Mouse (Mus musculus) hindbrain, embryonic 14.5 days (tissue): ENCODE measurements around the gene Agbl1. TPM values are rescaled to one million over a fixed set of nuclear protein-coding genes. Genes with fewer than 3 reads are reported as not detected.

Experiments used
- ATAC-seq: fragments of 200-750 bp; cut with Nextera tagmentation; 2 replicates; pipeline ENCODE4 v1.8.0; 2017; ENCODE audit warnings: moderate number of reproducible peaks, mild to moderate bottlenecking, moderate TSS enrichment, moderate library complexity; ENCODE audit not compliant: low FRiP score
- DNase-seq: peaks from one replicate; pipeline ENCODE4 v3.0.0-alpha.2; 2015; ENCODE audit warnings: low spot score
- H3K27ac ChIP-seq: fragments of 300-500 bp; sonication (generic); 2 replicates; pipeline ENCODE4 v1.5.1; 2014; ENCODE audit warnings: mild to moderate bottlenecking, moderate library complexity
- H3K27me3 ChIP-seq: fragments of 300-500 bp; sonication (generic); 2 replicates; pipeline ENCODE4 v1.6.1; 2014; ENCODE audit warnings: mild to moderate bottlenecking, low read length, mixed read lengths; ENCODE audit not compliant: control insufficient read depth, insufficient read depth
- H3K36me3 ChIP-seq: fragments of 300-500 bp; sonication (generic); replicated peaks from 2 replicates; pipeline ENCODE4 v1.6.1; 2014; ENCODE audit not compliant: control insufficient read depth, insufficient read depth
- H3K4me1 ChIP-seq: fragments of 300-500 bp; sonication (generic); replicated peaks from 2 replicates; pipeline ENCODE4 v1.6.1; 2014; ENCODE audit warnings: antibody characterized with exemption, low read length, mixed read lengths; ENCODE audit not compliant: control insufficient read depth, insufficient read depth
- H3K4me2 ChIP-seq: fragments of 300-500 bp; sonication (generic); replicated peaks from 2 replicates; pipeline ENCODE4 v1.6.1; 2014; ENCODE audit warnings: mild to moderate bottlenecking, moderate library complexity
- H3K4me3 ChIP-seq: fragments of 300-500 bp; sonication (generic); replicated peaks from 2 replicates; pipeline ENCODE4 v1.5.1; 2014; ENCODE audit warnings: mild to moderate bottlenecking, low read length
- H3K9ac ChIP-seq: fragments of 300-500 bp; sonication (generic); 2 replicates; pipeline ENCODE4 v1.6.1; 2014
- H3K9me3 ChIP-seq: fragments of 300-500 bp; sonication (generic); 2 replicates; pipeline ENCODE4 v1.6.1; 2016; ENCODE audit warnings: low read length; ENCODE audit not compliant: control insufficient read depth
- WGBS: fragments of 180-500 bp; shearing (Covaris S2); extraction: QIAGEN DNeasy Blood & Tissue Kit; methylation state at CpG from one replicate; pipeline ENCODE4 v1.1.7; 2014; 5-methylcytosine and 5-hydroxymethylcytosine counted together
- polyA plus RNA-seq: library from polyadenylated mRNA; unstranded; fragments of >200 nt; fragmentation: Nextera tagmentation; extraction: Ambion mirVana; gene quantifications from 2 replicates; pipeline ENCODE4 v1.2.1, GENCODE M21; 2014

The Agbl1 gene
- polyA plus RNA-seq: 0.11 TPM in 1 of 2 replicates, not detected in the other

GRCm38 (mm10) chr7:76229311-76229937 is at the start of gene Agbl1:
Agbl1 (plus strand) TSS chr7:76229887.
- H3K4me1 ChIP-seq: no peaks in the 10 kb centered on the region
- no peaks in the 10 kb centered on the region for H3K9me3 ChIP-seq
- no peak within 1 kb of the TSS for H3K4me2 ChIP-seq
- DNase-seq: no peak
- no peaks in the 10 kb centered on the region for H3K27me3 ChIP-seq
- H3K27ac ChIP-seq: no peak within 1 kb of the TSS
- no peak for ATAC-seq
- no peak within 1 kb of the TSS for H3K4me3 ChIP-seq
- no peak within 1 kb of the TSS for H3K9ac ChIP-seq
- 69% methylated on average over 7 of the region's 7 CpGs for WGBS
- no peaks in the 10 kb centered on the region for H3K36me3 ChIP-seq

GRCm38 (mm10) chr7:76185005-76185658 is 44.6 kb upstream of the Agbl1 start:
- Histone ChIP-seq H3K9me3 (no peaks in the 10 kb centered on the region), H3K4me1 (peaks cover 21% of the 10 kb centered on the region), H3K9ac (no peak overlapping the region), H3K27ac (peak overlapping the region; percentile 76), H3K4me3 (no peak overlapping the region), H3K4me2 (peak overlapping the region; percentile 32), H3K27me3 (no peaks in the 10 kb centered on the region), H3K36me3 (no peaks in the 10 kb centered on the region)
- 22% methylated on average over 7 of the region's 7 CpGs for WGBS
- DNase-seq (peak; percentile 62), ATAC-seq (peak; percentile 94)

GRCm38 (mm10) chr7:76185681-76186121 is 44.0 kb upstream of the Agbl1 start:
- Histone ChIP-seq H3K27ac (peak overlapping the region; percentile 76), H3K4me2 (peak overlapping the region; percentile 32), H3K27me3 (no peaks in the 10 kb centered on the region), H3K9ac (no peak overlapping the region), H3K9me3 (no peaks in the 10 kb centered on the region), H3K36me3 (no peaks in the 10 kb centered on the region), H3K4me3 (no peak overlapping the region), H3K4me1 (peaks cover 21% of the 10 kb centered on the region)
- peak; percentile 54 for ATAC-seq
- 10% methylated on average over 6 of the region's 6 CpGs for WGBS
- DNase-seq: no peak

GRCm38 (mm10) chr7:76218546-76218945 is 11.1 kb upstream of the Agbl1 start:
- DNase-seq (no peak), ATAC-seq (no peak)
- Histone ChIP-seq H3K4me3 (no peak overlapping the region), H3K4me1 (no peaks in the 10 kb centered on the region), H3K9ac (no peak overlapping the region), H3K9me3 (no peaks in the 10 kb centered on the region), H3K27ac (no peak overlapping the region), H3K4me2 (no peak overlapping the region), H3K27me3 (no peaks in the 10 kb centered on the region), H3K36me3 (no peaks in the 10 kb centered on the region)
- WGBS: 77% methylated on average over 4 of the region's 4 CpGs

- no peak overlapping the region for H3K9ac ChIP-seq
- no peaks in the 10 kb centered on the region for H3K27me3 ChIP-seq
- 71% methylated on average over 7 of the region's 7 CpGs for WGBS
- no peak overlapping the region for H3K27ac ChIP-seq
- H3K36me3 ChIP-seq: no peaks in the 10 kb centered on the region
- ATAC-seq: no peak
- H3K9me3 ChIP-seq: no peaks in the 10 kb centered on the region
- no peaks in the 10 kb centered on the region for H3K4me1 ChIP-seq
- no peak overlapping the region for H3K4me2 ChIP-seq
- no peak for DNase-seq
- H3K4me3 ChIP-seq: no peak overlapping the region
Measured at GRCm38 (mm10) chr7:76219797-76220469, 9.8 kb upstream of the Agbl1 start.

- Histone ChIP-seq H3K4me3 (no peak overlapping the region), H3K4me2 (no peak overlapping the region), H3K9me3 (no peaks in the 10 kb centered on the region), H3K4me1 (no peaks in the 10 kb centered on the region), H3K27ac (no peak overlapping the region), H3K9ac (no peak overlapping the region), H3K36me3 (no peaks in the 10 kb centered on the region), H3K27me3 (no peaks in the 10 kb centered on the region)
- DNase-seq: no peak
- 97% methylated on average over 2 of the region's 2 CpGs for WGBS
- no peak for ATAC-seq
Measured at GRCm38 (mm10) chr7:76222691-76223090, 7.0 kb upstream of the Agbl1 start.

GRCm38 (mm10) chr7:76228881-76229280 is 806 bp upstream of the Agbl1 start:
- ATAC-seq: no peak
- Histone ChIP-seq H3K4me3 (no peak overlapping the region), H3K9me3 (no peaks in the 10 kb centered on the region), H3K4me2 (no peak overlapping the region), H3K27ac (no peak overlapping the region), H3K36me3 (no peaks in the 10 kb centered on the region), H3K4me1 (no peaks in the 10 kb centered on the region), H3K27me3 (no peaks in the 10 kb centered on the region), H3K9ac (no peak overlapping the region)
- no peak for DNase-seq
- 65% methylated on average over 2 of the region's 2 CpGs for WGBS

GRCm38 (mm10) chr7:76234321-76234720 is 4.6 kb downstream of the Agbl1 start:
- ATAC-seq (no peak), DNase-seq (no peak)
- Histone ChIP-seq H3K9me3 (no peaks in the 10 kb centered on the region), H3K27ac (no peak overlapping the region), H3K36me3 (no peaks in the 10 kb centered on the region), H3K4me2 (no peak overlapping the region), H3K9ac (no peak overlapping the region), H3K4me1 (no peaks in the 10 kb centered on the region), H3K4me3 (no peak overlapping the region), H3K27me3 (no peaks in the 10 kb centered on the region)
- 90% methylated on average over 2 of the region's 2 CpGs for WGBS

- H3K36me3 ChIP-seq: no peaks in the 10 kb centered on the region
- WGBS: 92% methylated on average over 4 of the region's 4 CpGs
Measured at GRCm38 (mm10) chr7:76237497-76237896, 7.8 kb downstream of the Agbl1 start.

More at GRCm38 (mm10) chr7:76237497-76237896, 7.8 kb downstream of the Agbl1 start:
- Histone ChIP-seq H3K4me1 (no peaks in the 10 kb centered on the region), H3K4me2 (no peak overlapping the region), H3K27ac (no peak overlapping the region), H3K9ac (no peak overlapping the region), H3K9me3 (no peaks in the 10 kb centered on the region), H3K27me3 (no peaks in the 10 kb centered on the region), H3K4me3 (no peak overlapping the region)
- ATAC-seq (no peak), DNase-seq (no peak)
